Mouse (Mus musculus) cerebellum, adult 2 months (tissue): ENCODE results near the gene Dnaic1. TPM values are rescaled to one million over a fixed set of nuclear protein-coding genes. Genes with fewer than 3 reads are reported as not detected.

Experiments
- DNase-seq, 2 experiments: peaks; one replicate each; pipeline ENCODE4 v3.0.0; 2021
- H3K27ac ChIP-seq: fragments of 200-500 bp; 2 replicates; pipeline ENCODE4 v1.5.1; 2012; ENCODE audit warnings: low read length, control low read depth, inconsistent platforms; ENCODE audit not compliant: insufficient read depth
- H3K27me3 ChIP-seq: fragments of 200-500 bp; 2 replicates; pipeline ENCODE4 v1.6.1; 2012; ENCODE audit warnings: inconsistent platforms, mild to moderate bottlenecking, low read length, moderate library complexity; ENCODE audit not compliant: control insufficient read depth, insufficient read depth
- H3K4me1 ChIP-seq: fragments of 200-500 bp; 2 replicates; pipeline ENCODE4 v1.6.1; 2011; ENCODE audit warnings: low read length; ENCODE audit not compliant: control insufficient read depth, insufficient read depth
- H3K4me3 ChIP-seq: fragments of 200-500 bp; replicated peaks from 2 replicates; pipeline ENCODE3; 2011; ENCODE audit warnings: mild to moderate bottlenecking, low read depth, low read length, control low read depth; ENCODE audit not compliant: insufficient read depth
- CTCF ChIP-seq: fragments of 200-500 bp; IDR thresholded peaks from 2 replicates; pipeline ENCODE4 v1.5.1; 2011; ENCODE audit warnings: low read depth, mild to moderate bottlenecking, control low read depth, low read length, moderate library complexity, borderline replicate concordance; ENCODE audit not compliant: insufficient read depth
- POLR2A ChIP-seq: fragments of 200-500 bp; IDR thresholded peaks from 2 replicates; pipeline ENCODE4 v1.6.1; 2011; ENCODE audit warnings: low read length, control low read depth, borderline replicate concordance; ENCODE audit not compliant: insufficient read depth
- WGBS: fragments of 180-500 bp; shearing (Covaris S2); methylation state at CpG from one replicate; pipeline ENCODE4 v1.1.7; 2018; 5-methylcytosine and 5-hydroxymethylcytosine counted together
- polyA plus RNA-seq: library from polyadenylated mRNA; depleted of rRNA; stranded (reverse); fragments of >200 nt; gene quantifications from 2 replicates; pipeline ENCODE4 v1.2.3, GENCODE M21; 2012; rRNA removed

The Dnaic1 gene
- polyA plus RNA-seq: 8.1 and 9.3 TPM in 2 replicates

DNA sequence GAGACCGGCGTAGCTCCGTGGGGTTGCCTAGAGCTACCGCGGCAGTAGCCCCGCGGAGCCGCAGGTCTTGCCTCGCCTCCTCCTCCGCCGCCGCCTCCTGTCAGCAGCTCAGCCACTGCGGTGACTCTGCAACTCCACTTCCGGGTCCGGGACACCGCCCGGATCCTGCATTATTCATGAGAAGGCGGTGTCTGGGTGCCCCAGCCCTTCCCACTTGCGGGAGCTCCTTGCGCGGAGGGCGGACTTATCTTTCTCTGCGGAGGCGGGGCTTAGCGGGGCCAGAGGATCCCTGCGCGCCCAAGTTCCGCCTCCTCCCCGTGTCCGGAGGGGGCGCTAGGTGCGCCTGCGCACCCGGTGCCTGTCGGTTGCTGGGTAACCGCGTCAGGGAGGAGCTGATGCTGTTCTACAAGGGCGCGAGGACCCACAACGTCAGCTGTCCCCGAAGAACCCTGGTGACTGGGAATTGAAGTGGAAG, at the start of gene Dnaic1, which contains the start of gene Fam219a:
Gene Dnaic1, plus strand, starts transcription at position 365 of the 475 bp plus-strand sequence.
Gene Fam219a, minus strand, starts transcription at position 128 of the 475 bp plus-strand sequence.
- DNase-seq: peak; percentile 99 to 100
- peak within 1 kb of the TSS; percentile 75 for H3K4me3 ChIP-seq
- TF ChIP-seq POLR2A (peak; percentile 86), CTCF (peak; percentile 44; the same call in 1 of the 2 replicates)
- under 1% methylated on average over 41 of the region's 41 CpGs for WGBS
- H3K27me3 ChIP-seq: no peaks in the 10 kb centered on the region
- H3K27ac ChIP-seq: peak within 1 kb of the TSS; percentile 76
- peaks cover 15% of the 10 kb centered on the region for H3K4me1 ChIP-seq

DNA sequence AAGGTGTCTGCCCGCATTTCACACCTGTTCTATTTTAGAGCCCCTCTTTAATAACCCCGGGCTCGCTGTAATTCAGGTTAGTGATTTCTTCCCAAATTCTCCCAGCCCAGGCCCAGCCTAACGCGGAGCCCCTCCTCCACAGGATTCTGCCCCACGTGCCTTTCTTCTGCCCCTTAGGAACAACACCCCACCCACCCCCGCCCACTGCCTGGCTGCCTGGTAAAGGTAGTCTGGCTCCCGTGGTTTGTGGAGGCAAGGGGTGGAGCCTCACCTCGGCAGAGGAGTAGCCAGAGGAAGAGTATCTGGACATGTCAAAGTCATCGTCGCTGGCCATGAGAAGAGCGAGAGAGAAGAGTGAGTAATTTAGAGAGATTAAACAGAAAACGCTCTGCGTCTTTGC, 48.9 kb upstream of the Dnaic1 start:
- no peak for DNase-seq
- Histone ChIP-seq H3K27me3 (no peaks in the 10 kb centered on the region), H3K27ac (no peak overlapping the region), H3K4me3 (no peak overlapping the region), H3K4me1 (no peaks in the 10 kb centered on the region)
- TF ChIP-seq POLR2A (no peak), CTCF (no peak)
- WGBS: 74% methylated on average over 14 of the region's 14 CpGs

DNA sequence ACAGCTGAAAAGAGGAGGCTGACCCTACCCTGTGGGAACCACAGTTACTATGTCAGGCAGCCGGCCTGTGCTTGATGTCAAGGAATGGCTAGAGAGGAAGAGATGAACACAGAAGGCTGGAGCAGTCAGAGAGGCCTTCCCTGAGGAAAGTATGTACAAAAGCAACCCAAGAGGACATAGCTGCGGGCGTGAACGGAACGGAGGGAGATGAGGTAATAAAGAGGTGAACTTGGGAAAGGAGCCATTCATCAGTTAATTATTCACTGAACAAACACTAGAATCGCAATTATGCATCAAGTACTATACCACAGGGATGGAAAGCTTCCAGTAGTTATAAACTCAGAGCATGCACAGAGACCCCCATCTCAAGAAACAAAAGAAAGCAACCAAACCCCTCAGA, 47.4 kb upstream of the Dnaic1 start:
- 91% methylated on average over 6 of the region's 6 CpGs for WGBS
- Histone ChIP-seq H3K4me1 (no peaks in the 10 kb centered on the region), H3K27me3 (no peaks in the 10 kb centered on the region), H3K27ac (no peak overlapping the region), H3K4me3 (no peak overlapping the region)
- no peak for DNase-seq
- TF ChIP-seq CTCF (no peak), POLR2A (no peak)

DNA sequence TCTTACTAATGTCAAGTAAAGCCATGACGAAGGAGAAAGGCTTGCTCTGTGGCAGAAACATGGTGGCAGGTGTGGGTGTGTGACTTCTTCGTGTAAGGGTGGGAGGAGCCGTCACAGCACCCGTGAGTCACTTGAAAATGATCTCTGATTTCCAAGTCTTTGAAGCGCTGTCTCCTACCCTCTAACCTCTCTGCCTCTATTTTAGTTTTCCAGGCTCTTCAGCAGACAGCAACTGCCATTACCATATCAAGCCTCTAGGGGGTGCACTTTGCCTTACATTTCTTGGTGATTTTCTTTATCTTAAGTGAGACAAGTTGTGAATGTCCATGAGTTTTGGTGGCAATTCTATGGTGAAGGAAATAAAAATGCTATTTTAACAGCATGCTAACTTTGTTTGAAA, 46.8 kb upstream of the Dnaic1 start:
- no peak overlapping the region for H3K27ac ChIP-seq
- H3K4me1 ChIP-seq: no peaks in the 10 kb centered on the region
- no peak for TF ChIP-seq POLR2A
- TF ChIP-seq CTCF: peak; percentile 19; the same call in 1 of the 2 replicates
- no peaks in the 10 kb centered on the region for H3K27me3 ChIP-seq
- 67% methylated on average over 5 of the region's 5 CpGs for WGBS
- DNase-seq: peak; percentile 41 to 52
- no peak overlapping the region for H3K4me3 ChIP-seq

DNA sequence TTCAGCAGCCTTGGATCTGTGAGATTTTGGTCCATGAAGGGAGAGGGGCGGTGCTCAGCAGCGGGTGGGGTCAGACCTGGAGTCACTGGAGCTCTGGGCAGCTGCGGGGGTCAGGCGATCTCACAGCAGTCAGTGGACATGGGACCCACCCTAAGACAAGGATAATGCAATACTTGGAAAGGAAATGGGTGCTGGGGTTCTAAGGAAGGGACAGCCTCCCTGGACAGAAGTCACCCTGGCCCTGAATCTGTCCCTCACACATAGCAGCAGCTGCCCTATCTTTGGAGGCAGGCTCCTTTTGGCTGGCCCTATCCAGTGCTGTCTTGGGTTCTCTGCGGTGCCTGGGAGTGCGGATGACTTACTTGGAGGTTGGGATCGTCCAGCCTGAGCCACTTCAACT, 45.7 kb upstream of the Dnaic1 start:
- Histone ChIP-seq H3K4me1 (peaks cover 4% of the 10 kb centered on the region; the same call in 1 of the 2 replicates), H3K27me3 (no peaks in the 10 kb centered on the region), H3K27ac (no peak overlapping the region), H3K4me3 (no peak overlapping the region)
- WGBS: 84% methylated on average over 7 of the region's 7 CpGs
- TF ChIP-seq POLR2A (no peak), CTCF (no peak)
- DNase-seq: no peak

DNA sequence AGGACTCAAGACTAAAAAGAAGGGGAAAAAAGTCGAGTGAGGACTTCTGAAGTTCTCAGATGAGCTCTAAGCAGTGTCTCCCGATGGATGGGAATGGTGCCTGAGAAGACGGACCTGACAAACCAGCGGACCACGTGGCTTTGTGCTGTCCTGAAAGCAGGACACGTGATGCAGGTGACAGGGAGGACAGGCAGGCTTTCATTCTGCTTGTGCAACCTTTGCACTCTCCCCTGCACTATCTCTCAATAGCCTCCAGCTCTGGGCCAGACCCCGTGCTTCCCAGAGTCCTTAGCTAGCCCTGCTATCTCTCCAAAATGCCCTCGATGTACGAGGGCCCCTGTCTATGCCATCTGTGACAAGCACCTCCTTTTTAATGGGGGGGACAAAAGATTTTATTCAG, 44.7 kb upstream of the Dnaic1 start:
- no peak overlapping the region for H3K4me3 ChIP-seq
- 65% methylated on average over 9 of the region's 9 CpGs for WGBS
- TF ChIP-seq POLR2A: no peak
- TF ChIP-seq CTCF: no peak

GRCm38 (mm10) chr4:41526553-41526952, 43.0 kb upstream of the Dnaic1 start:
- no peak overlapping the region for H3K27ac ChIP-seq
- no peak overlapping the region for H3K4me3 ChIP-seq
- DNase-seq: no peak
- peaks cover 6% of the 10 kb centered on the region; the same call in 1 of the 2 replicates for H3K4me1 ChIP-seq
- WGBS: 43% methylated on average over 7 of the region's 7 CpGs
- no peak for TF ChIP-seq POLR2A
- TF ChIP-seq CTCF: no peak
- H3K27me3 ChIP-seq: no peaks in the 10 kb centered on the region

More for the DNA sequence above, 44.7 kb upstream of the Dnaic1 start:
- DNase-seq: no peak
- Histone ChIP-seq H3K4me1 (peaks cover 6% of the 10 kb centered on the region; the same call in 1 of the 2 replicates), H3K27ac (no peak overlapping the region), H3K27me3 (no peaks in the 10 kb centered on the region)

- WGBS: 67% methylated on average over 13 of the region's 13 CpGs
- no peak for TF ChIP-seq CTCF
- TF ChIP-seq POLR2A: no peak
- Histone ChIP-seq H3K27me3 (no peaks in the 10 kb centered on the region), H3K4me3 (no peak overlapping the region), H3K27ac (no peak overlapping the region), H3K4me1 (peaks cover 7% of the 10 kb centered on the region; the same call in 1 of the 2 replicates)
- DNase-seq: no peak
Observed at GRCm38 (mm10) chr4:41527076-41527475, 42.5 kb upstream of the Dnaic1 start.
